Mouse (Mus musculus) E14TG2a.4 (cell line): Measurements from ENCODE around the gene Gabbr2.

Source experiments
- CTCF ChIP-seq: conservative IDR thresholded peaks from 2 replicates; pipeline ENCODE4 v1.5.1; 2014; ENCODE audit warnings: low read length
- NANOG ChIP-seq: IDR thresholded peaks from 2 replicates; pipeline ENCODE4 v1.6.1; 2014; ENCODE audit warnings: borderline replicate concordance, low read length, mixed read lengths
- POU5F1 ChIP-seq: IDR thresholded peaks from 2 replicates; pipeline ENCODE4 v1.6.1; 2014; ENCODE audit warnings: low read length, borderline replicate concordance

- TF ChIP-seq CTCF (no peak), NANOG (no peak), POU5F1 (no peak)
Measured at GRCm38 (mm10) chr4:47039586-47039985, 47.9 kb upstream of the Gabbr2 start.
